Mouse (Mus musculus) ES-E14 (cell line): Measurements from ENCODE around the gene Ldb3.

Source experiments
- CHD2 ChIP-seq: IDR thresholded peaks from 2 replicates; pipeline ENCODE4 v1.6.1; 2014; ENCODE audit warnings: mild to moderate bottlenecking, low read depth, low read length, inconsistent platforms
- MAFK ChIP-seq: IDR thresholded peaks from 2 replicates; pipeline ENCODE4 v1.6.1; 2014; ENCODE audit warnings: mild to moderate bottlenecking, low read depth, low read length, inconsistent platforms; ENCODE audit not compliant: insufficient read depth

GRCm38 (mm10) chr14:34635192-34635591 lies 46.7 kb upstream of the Ldb3 start:
- no peak for TF ChIP-seq MAFK
- TF ChIP-seq CHD2: no peak
